Mouse (Mus musculus) cerebellum, adult (tissue): ENCODE results near the gene Olfr740.

ENCODE experiments used
- ATAC-seq: cut with Nextera tagmentation; 2 replicates; pipeline ENCODE4 v1.9.2; 2017; ENCODE audit warnings: mild to moderate bottlenecking, moderate library complexity, mixed read lengths; ENCODE audit not compliant: insufficient number of reproducible peaks, low FRiP score, low TSS enrichment

The Olfr740 gene

DNA sequence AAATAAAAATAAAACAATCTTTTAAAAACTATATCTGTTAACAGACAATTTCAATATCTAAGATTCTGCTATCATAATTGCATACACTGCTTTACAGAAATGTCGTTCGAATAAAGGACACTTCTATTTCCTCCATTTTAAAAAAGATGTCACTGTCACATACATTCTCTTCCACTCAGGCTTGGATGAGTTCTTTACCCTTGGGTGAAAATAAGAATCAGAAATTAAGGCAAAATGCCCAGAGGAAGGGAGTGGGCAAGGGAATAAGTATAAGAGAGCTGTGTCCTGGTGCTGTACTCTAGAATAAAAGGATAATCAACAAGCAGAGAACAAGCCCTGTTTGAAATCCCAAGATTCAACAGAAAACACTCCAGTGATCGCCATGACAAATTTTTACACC lies at the start of gene Olfr740:
Olfr740 (plus strand) TSS at position 301 of the 400 bp plus-strand sequence.
- ATAC-seq, result no peak

DNA sequence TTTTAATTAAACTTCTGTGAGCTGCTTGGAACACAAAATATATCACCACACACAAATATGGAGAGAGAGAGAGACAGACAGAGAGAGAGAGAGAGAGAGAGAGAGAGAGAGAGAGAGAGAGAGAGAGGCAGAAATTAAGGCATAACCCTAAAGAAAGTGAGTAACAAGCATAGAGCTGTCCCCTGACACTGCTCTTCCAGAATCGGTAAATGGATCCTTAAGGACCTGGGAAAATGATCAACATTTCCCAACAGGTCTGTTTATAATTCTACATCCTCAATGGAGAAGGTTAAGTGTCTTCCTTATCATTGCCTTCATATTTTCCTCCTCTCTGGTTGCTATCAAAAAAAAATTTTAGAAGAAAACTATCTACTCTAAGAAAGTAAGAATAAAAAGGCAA lies 38.1 kb upstream of the Olfr740 start, which contains the start of gene Olfr738:
Olfr738 (plus strand) TSS at position 301 of the 400 bp plus-strand sequence.
- no peak for ATAC-seq

DNA sequence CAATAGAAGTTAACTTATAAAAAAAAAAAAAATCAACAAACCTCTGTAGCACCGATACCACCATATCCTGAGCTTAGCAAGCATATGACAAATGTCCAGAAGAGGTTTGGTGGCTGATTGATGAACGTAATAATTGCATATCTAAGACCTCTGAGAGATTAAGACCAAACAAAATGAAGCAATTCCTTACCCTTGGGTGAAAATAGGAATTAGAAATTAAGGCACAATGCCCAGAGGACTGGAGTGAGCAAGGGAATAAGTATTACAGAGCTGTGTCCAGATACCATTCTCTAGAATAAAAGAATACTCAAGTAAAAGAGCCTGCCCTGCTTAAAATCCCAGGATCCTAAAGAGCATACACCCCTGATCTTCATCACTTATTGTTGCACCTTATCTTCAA lies 27.0 kb upstream of the Olfr740 start, which contains the start of gene Olfr739:
Olfr739 (plus strand) TSS at position 301 of the 400 bp plus-strand sequence.
- no peak for ATAC-seq

DNA sequence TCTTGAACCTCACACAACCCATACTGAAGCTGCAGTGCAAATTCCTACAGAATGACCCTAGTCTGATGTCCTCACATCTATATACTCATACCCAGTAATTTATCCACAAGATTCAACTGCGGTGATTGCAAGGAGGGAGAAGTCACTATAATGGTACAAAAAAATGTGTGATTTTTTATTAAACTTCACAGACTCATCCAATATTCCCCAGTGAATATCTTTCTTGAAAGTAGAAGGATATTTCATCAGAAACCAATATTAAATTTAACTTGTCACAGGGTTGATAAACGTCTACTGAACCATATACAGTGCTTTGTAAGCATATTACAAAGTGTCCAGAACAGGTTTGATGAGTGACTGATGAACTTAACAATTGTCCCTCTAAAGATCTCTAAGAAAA lies 27.1 kb downstream of the Olfr740 start, which contains the start of gene Olfr741:
Olfr741 (plus strand) TSS at position 301 of the 400 bp plus-strand sequence.
- ATAC-seq, result no peak

DNA sequence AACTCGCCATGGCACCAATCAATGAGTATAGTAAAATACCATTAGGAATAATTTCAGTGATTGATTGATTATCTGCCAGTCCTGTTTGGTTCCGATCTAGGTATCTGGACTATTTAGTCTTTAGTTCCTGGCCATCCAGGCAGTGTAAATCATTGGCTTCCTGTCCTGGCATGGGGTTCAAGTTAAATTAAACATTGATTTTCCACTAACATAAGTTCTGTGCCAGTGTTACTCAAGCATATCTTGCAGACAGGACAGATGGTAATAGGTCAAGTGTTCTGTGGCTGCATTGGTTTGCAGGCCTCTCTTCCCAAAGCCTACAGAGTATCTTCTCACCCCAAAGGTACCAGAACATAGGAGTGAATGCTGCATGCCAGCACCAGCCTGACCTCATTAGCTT lies 33.1 kb downstream of the Olfr740 start:
- no peak for ATAC-seq

DNA sequence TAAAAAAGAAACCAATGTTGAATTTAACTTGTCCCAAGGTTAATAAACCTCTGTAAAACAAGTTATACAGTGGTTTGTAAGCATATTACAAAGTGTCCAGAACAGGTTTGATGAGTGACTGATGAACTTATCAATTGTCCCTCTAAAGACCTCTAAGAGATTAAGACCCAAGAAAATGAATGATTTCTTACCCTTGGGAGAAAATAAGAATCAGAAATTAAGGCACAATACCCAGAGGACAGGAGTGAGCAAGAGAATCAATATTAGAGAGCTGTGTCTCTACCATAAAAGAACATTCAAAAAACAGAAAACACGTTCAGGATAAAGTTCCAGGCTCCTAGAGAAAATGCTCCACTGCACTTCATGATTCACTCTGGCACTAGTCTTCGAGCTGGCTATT lies 58.0 kb downstream of the Olfr740 start, which contains the start of gene Olfr742:
Olfr742 (plus strand) TSS at position 301 of the 400 bp plus-strand sequence.
- no peak for ATAC-seq
